Mouse (Mus musculus): Measurements from ENCODE around the gene Itgbl1. TPM values are rescaled to one million over a fixed set of nuclear protein-coding genes. Genes with fewer than 3 reads are reported as not detected.

Gene Itgbl1
- not detected in 2 replicates for polyA plus RNA-seq (2012; ENCODE audit: low replicate concordance)

GRCm38 (mm10) chr14:123659921-123660385 lies at the start of gene Itgbl1:
TSS of gene Itgbl1 (plus strand) at chr14:123659971.

DNA sequence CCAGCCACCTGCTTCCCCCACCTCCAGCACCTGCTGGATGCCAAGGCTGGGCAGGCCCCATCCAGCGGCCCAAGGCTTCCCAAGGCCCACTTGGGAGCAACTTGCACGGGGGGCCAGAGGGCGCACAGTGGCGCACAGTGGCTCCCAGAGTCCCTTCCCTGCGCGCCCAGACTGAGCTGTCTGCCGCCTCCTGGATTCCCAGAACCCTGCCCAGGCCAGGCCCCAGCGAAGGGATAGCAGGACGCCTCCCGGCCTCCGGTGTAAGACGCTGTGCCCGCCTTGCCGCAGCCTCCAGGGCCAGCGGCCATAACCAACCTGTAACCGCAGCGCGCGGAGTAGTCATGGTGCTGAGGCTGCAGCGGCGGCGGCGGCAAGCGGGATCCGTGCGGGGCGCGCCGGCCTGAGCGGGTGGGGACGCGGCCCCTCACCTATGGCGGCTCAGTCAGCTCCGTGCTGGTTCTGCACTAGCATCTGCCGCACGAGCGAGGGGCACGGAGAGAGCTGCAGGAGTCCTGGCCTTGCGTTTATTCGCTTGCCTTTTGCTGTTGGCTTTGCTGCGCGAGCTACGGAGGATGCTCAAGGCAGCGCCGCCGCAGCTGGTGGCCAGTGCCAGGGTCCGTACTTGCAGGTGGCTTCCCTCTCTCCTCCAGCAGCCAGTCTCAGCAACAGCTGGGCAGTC lies 33.1 kb upstream of the Itgbl1 start, which contains the start of gene Nalcn:
Gene Nalcn (minus strand): TSS at position 644 of the 679 bp plus-strand sequence.

Other genes with a start within 250 kb of the Itgbl1 start
- not detected in 2 replicates for gene Nalcn, start 32.8 kb upstream of the Itgbl1 start, polyA plus RNA-seq (2012; ENCODE audit: low replicate concordance)